Comparison of ENCODE assay signal across 36 mouse cellular contexts in genomic region chr6:29072258-29072657, GRCm38 (mm10). TPM values are rescaled to one million over a fixed set of nuclear protein-coding genes. Genes with fewer than 3 reads are reported as not detected.
DNase-seq lines count a peak whose midpoint lies in the region; ATAC-seq and TF ChIP-seq lines count a peak whose summit lies in the region.
"Had no signal": no experiment of that assay in that cellular context is flagged by ENCODE, and none has a peak within 500 bp of the region (broad histone marks: within the 10 kb centered on the region; RNA-seq: fewer than 3 reads in every experiment).

No protein-coding gene starts in this region.

- no peaks in the 10 kb centered on the region for H3K27me3 ChIP-seq in forebrain, postnatal 0 days (ENCODE audit: insufficient read depth, low read length)
- H3K27me3 ChIP-seq in forebrain, embryonic 14.5 days (replicated peaks; ENCODE audit: control insufficient read depth, insufficient read depth, low read length), result no peaks in the 10 kb centered on the region
- no peaks in the 10 kb centered on the region for H3K27me3 ChIP-seq in heart, embryonic 11.5 days (ENCODE audit: control insufficient read depth, insufficient read depth, low read length)
- H3K27me3 ChIP-seq: embryonic facial prominence, embryonic 15.5 days; limb, embryonic 15.5 days; liver, embryonic 13.5 days; midbrain, embryonic 15.5 days had no signal

- no peaks in the 10 kb centered on the region for H3K4me1 ChIP-seq in forebrain, postnatal 0 days (ENCODE audit: insufficient read depth)
- no peaks in the 10 kb centered on the region for H3K4me1 ChIP-seq in forebrain, embryonic 14.5 days (ENCODE audit: control insufficient read depth, insufficient read depth, low read length)
- H3K4me1 ChIP-seq in heart, embryonic 11.5 days (ENCODE audit: control insufficient read depth, insufficient read depth, low read length), result no peaks in the 10 kb centered on the region
- H3K4me1 ChIP-seq: embryonic facial prominence, embryonic 10.5 days; embryonic facial prominence, embryonic 15.5 days; heart, embryonic 10.5 days; liver, embryonic 13.5 days; midbrain, embryonic 15.5 days had no signal

- peak; percentile 60 for ATAC-seq in forebrain, postnatal 0 days
- ATAC-seq in forebrain, embryonic 14.5 days, result no peak
- ATAC-seq in heart, embryonic 11.5 days (replicated peaks; ENCODE audit: insufficient number of reproducible peaks, low FRiP score, low TSS enrichment), result no peak
- ATAC-seq: CD4-positive, CD25-positive, alpha-beta regulatory T cell, adult 4 months; midbrain, embryonic 15.5 days had no signal

- no peak overlapping the region for H3K9ac ChIP-seq in forebrain, postnatal 0 days
- H3K9ac ChIP-seq in forebrain, embryonic 14.5 days (ENCODE audit: low read length), result no peak overlapping the region
- H3K9ac ChIP-seq in heart, embryonic 11.5 days (ENCODE audit: low read depth, low read length), result no peak overlapping the region
- H3K9ac ChIP-seq: embryonic facial prominence, embryonic 15.5 days; hindbrain, embryonic 14.5 days; limb, embryonic 15.5 days; liver, embryonic 13.5 days; midbrain, embryonic 15.5 days had no signal

- H3K9me3 ChIP-seq in forebrain, postnatal 0 days (ENCODE audit: low read length), result no peaks in the 10 kb centered on the region
- no peaks in the 10 kb centered on the region for H3K9me3 ChIP-seq in forebrain, embryonic 14.5 days (replicated peaks; ENCODE audit: control insufficient read depth, low read length)
- H3K9me3 ChIP-seq in heart, embryonic 11.5 days (replicated peaks; ENCODE audit: control insufficient read depth, low read length), result no peaks in the 10 kb centered on the region
- H3K9me3 ChIP-seq: embryonic facial prominence, embryonic 10.5 days; embryonic facial prominence, embryonic 15.5 days; heart, embryonic 10.5 days; limb, embryonic 10.5 days; limb, embryonic 15.5 days; liver, embryonic 13.5 days; midbrain, embryonic 15.5 days had no signal

- no peak overlapping the region for H3K27ac ChIP-seq in forebrain, postnatal 0 days (ENCODE audit: low read depth, low read length)
- no peak overlapping the region for H3K27ac ChIP-seq in forebrain, embryonic 14.5 days (ENCODE audit: low read depth, low read length)
- H3K27ac ChIP-seq in heart, embryonic 11.5 days (ENCODE audit: low read depth, low read length), result no peak overlapping the region
- H3K27ac ChIP-seq: embryonic facial prominence, embryonic 10.5 days; embryonic facial prominence, embryonic 15.5 days; heart, embryonic 10.5 days; hindbrain, embryonic 14.5 days; layer of hippocampus, adult 2 months; limb, embryonic 10.5 days; limb, embryonic 15.5 days; liver, embryonic 13.5 days; midbrain, embryonic 15.5 days had no signal

- H3K4me3 ChIP-seq in forebrain, postnatal 0 days (ENCODE audit: low read depth, low read length), result no peak overlapping the region
- H3K4me3 ChIP-seq in forebrain, embryonic 14.5 days (ENCODE audit: low read depth, low read length), result no peak overlapping the region
- H3K4me3 ChIP-seq in heart, embryonic 11.5 days (ENCODE audit: low read depth, low read length), result no peak overlapping the region
- H3K4me3 ChIP-seq: embryonic facial prominence, embryonic 10.5 days; embryonic facial prominence, embryonic 15.5 days; heart, embryonic 10.5 days; layer of hippocampus, adult 2 months; limb, embryonic 10.5 days; limb, embryonic 15.5 days; liver, embryonic 13.5 days; midbrain, embryonic 15.5 days had no signal

- no peak overlapping the region for H3K4me2 ChIP-seq in forebrain, postnatal 0 days (ENCODE audit: low read depth)
- no peak overlapping the region for H3K4me2 ChIP-seq in forebrain, embryonic 14.5 days (ENCODE audit: low read length)
- H3K4me2 ChIP-seq in heart, embryonic 11.5 days, result no peak overlapping the region
- H3K4me2 ChIP-seq: embryonic facial prominence, embryonic 15.5 days; hindbrain, embryonic 14.5 days; limb, embryonic 15.5 days; liver, embryonic 13.5 days; midbrain, embryonic 15.5 days had no signal

- no peak for DNase-seq in forebrain, postnatal 0 days
- DNase-seq in forebrain, embryonic 14.5 days (ENCODE audit: low spot score), result no peak
- peak; percentile 62 for DNase-seq in brain, adult 2 months (ENCODE audit: low read depth, low spot score)
- DNase-seq in cerebellum, adult 18-20 months, result peak; percentile 60 to 71
- peak; percentile 87 to 89 for DNase-seq in cerebellum, postnatal 10 days
- no peak for DNase-seq in retina, embryonic 14.5 days (ENCODE audit: low spot score)
- DNase-seq in B cell, adult 2 months, result no peak
- DNase-seq: adrenal gland, postnatal 25 days; gastrocnemius, postnatal 25 days; heart, adult 11 months; heart, postnatal 36 days; kidney, adult 2 months; kidney, postnatal 36 days; liver, embryonic 13.5 days; lung, adult 2 months; lung, postnatal 10 days; right cerebral cortex, adult 18-20 months; thymus, adult 2 months; thymus, postnatal 36 days had no signal

- TF ChIP-seq CTCF in forebrain, postnatal 0 days (IDR thresholded peaks at IDR 0.05; ENCODE audit: low read depth), result no peak

- H3K36me3 ChIP-seq in forebrain, postnatal 0 days (ENCODE audit: insufficient read depth), result no peaks in the 10 kb centered on the region
- H3K36me3 ChIP-seq in forebrain, embryonic 14.5 days (ENCODE audit: control insufficient read depth, insufficient read depth, low read length), result no peaks in the 10 kb centered on the region
- no peaks in the 10 kb centered on the region for H3K36me3 ChIP-seq in heart, embryonic 11.5 days (ENCODE audit: control insufficient read depth, insufficient read depth, low read length)
- H3K36me3 ChIP-seq: embryonic facial prominence, embryonic 10.5 days; embryonic facial prominence, embryonic 15.5 days; heart, embryonic 10.5 days; limb, embryonic 10.5 days; limb, embryonic 15.5 days; liver, embryonic 13.5 days; midbrain, embryonic 15.5 days had no signal

- WGBS in forebrain, postnatal 0 days, result 62% methylated on average over 4 of the region's 4 CpGs
- WGBS in forebrain, embryonic 14.5 days, result 77% methylated on average over 4 of the region's 4 CpGs
- WGBS in heart, embryonic 11.5 days (ENCODE audit: insufficient replicate concordance), result 75% methylated on average over 4 of the region's 4 CpGs

RNA-seq across cellular contexts. Expression of gene Lep, which starts 12.2 kb away (rescaled TPM):
- total RNA-seq in forebrain, postnatal 0 days (2014; rRNA removed), result not detected in 2 replicates
- polyA plus RNA-seq in forebrain, postnatal 0 days (2015; fragmentation: Nextera tagmentation; extraction: Ambion mirVana), result not detected in 2 replicates
- polyA plus RNA-seq in forebrain, embryonic 14.5 days (2014; fragmentation: Nextera tagmentation; extraction: Ambion mirVana), result not detected in 2 replicates
- not detected in 2 replicates for polyA plus RNA-seq in heart, embryonic 11.5 days (2014; fragmentation: Nextera tagmentation; extraction: Ambion mirVana)
- total RNA-seq: layer of hippocampus, adult 2 months; layer of hippocampus, postnatal 25 days; neutrophil, adult 5-6 weeks had no signal
- polyA plus RNA-seq: brain, embryonic 14.5 days; CD4-positive, CD25-positive, alpha-beta regulatory T cell, adult 4 months; embryonic facial prominence, embryonic 10.5 days; embryonic facial prominence, embryonic 15.5 days; heart, embryonic 10.5 days; heart, embryonic 16.5 days; hindbrain, embryonic 14.5 days; intestine, embryonic 14.5 days; kidney, embryonic 16.5 days; limb, embryonic 10.5 days; limb, embryonic 15.5 days; liver, embryonic 13.5 days; midbrain, embryonic 15.5 days; neural tube, embryonic 11.5 days had no signal

Comparison
In these comparisons a context has a peak if more than half of its experiments do, and no peak if none do; other contexts are left out.
1. DNase-seq: peak in brain, adult 2 months (single experiment), cerebellum, adult 18-20 months (2 of 2) and cerebellum, postnatal 10 days (2 of 2); none in forebrain, postnatal 0 days (single experiment), forebrain, embryonic 14.5 days (single experiment), retina, embryonic 14.5 days (single experiment) and B cell, adult 2 months (0 of 2).